Mouse (Mus musculus) heart, adult 2 months (tissue): ENCODE results near the gene Psmg4. TPM values are rescaled to one million over a fixed set of nuclear protein-coding genes. Genes with fewer than 3 reads are reported as not detected.
A peak's percentile ranks its signal among the peaks of the same experiment; 100 is the strongest.

Experiments
- DNase-seq, 2 experiments: peaks; one replicate each; pipeline ENCODE4 v3.0.0; 2021
- H3K27ac ChIP-seq: fragments of 200-600 bp; 2 replicates; pipeline ENCODE4 v1.8.1; 2022
- H3K27me3 ChIP-seq: fragments of 200-500 bp; 2 replicates; pipeline ENCODE4 v1.6.1; 2012; ENCODE audit warnings: mild to moderate bottlenecking, low read length, inconsistent platforms, mixed read lengths; ENCODE audit not compliant: control insufficient read depth, insufficient read depth
- H3K36me3 ChIP-seq: fragments of 200-500 bp; 2 replicates; pipeline ENCODE4 v1.6.1; 2012; ENCODE audit warnings: low read length, inconsistent platforms; ENCODE audit not compliant: control insufficient read depth, insufficient read depth
- H3K4me1 ChIP-seq: fragments of 200-500 bp; 2 replicates; pipeline ENCODE4 v1.6.1; 2011; ENCODE audit warnings: low read length; ENCODE audit not compliant: control insufficient read depth, insufficient read depth
- H3K4me3 ChIP-seq: fragments of 200-600 bp; 2 replicates; pipeline ENCODE4 v1.8.1; 2022
- H3K79me2 ChIP-seq: fragments of 200-500 bp; replicated peaks from 2 replicates; pipeline ENCODE4 v1.6.1; 2012; ENCODE audit warnings: mild to moderate bottlenecking, inconsistent platforms, low read length, moderate library complexity, mixed read lengths; ENCODE audit not compliant: control insufficient read depth, insufficient read depth
- H3K9ac ChIP-seq: fragments of 200-500 bp; 2 replicates; pipeline ENCODE4 v1.6.1; 2012; ENCODE audit warnings: low read depth, mild to moderate bottlenecking, control low read depth, inconsistent platforms, low read length, mixed read lengths
- CTCF ChIP-seq: fragments of 200-600 bp; IDR thresholded peaks from 2 replicates; pipeline ENCODE4 v1.8.1; 2022; ENCODE audit warnings: antibody characterized with exemption, mild to moderate bottlenecking, moderate library complexity
- EP300 ChIP-seq: fragments of 200-500 bp; IDR thresholded peaks from 2 replicates; pipeline ENCODE4 v1.6.1; 2011; ENCODE audit warnings: low read depth, low read length, control low read depth; ENCODE audit not compliant: insufficient read depth
- POLR2A ChIP-seq: fragments of 200-500 bp; IDR thresholded peaks from 2 replicates; pipeline ENCODE4 v1.6.1; 2011; ENCODE audit warnings: mild to moderate bottlenecking, low read depth, low read length, control low read depth; ENCODE audit not compliant: insufficient read depth
- WGBS: fragments of 180-500 bp; shearing (Covaris S2); methylation state at CpG from one replicate; pipeline ENCODE4 v1.1.7; 2018; 5-methylcytosine and 5-hydroxymethylcytosine counted together
- intact Hi-C: fragments of 180-260 bp; cut with DNase I; formaldehyde crosslinking; loops from one replicate; pipeline ENCODE4 v1.15.1; 2025
- long read RNA-seq: library from polyadenylated mRNA; stranded (forward); transcript quantifications from one replicate; pipeline ENCODE4 v2.0.0, GENCODE M21; 2021
- polyA plus RNA-seq: library from polyadenylated mRNA; depleted of rRNA; stranded (reverse); fragments of >200 nt; gene quantifications from 2 replicates; pipeline ENCODE4 v1.2.3, GENCODE M21; 2012; rRNA removed
- total RNA-seq, 2 experiments: library from RNA; stranded (reverse); gene quantifications; 2 replicates each; pipeline ENCODE4 v1.2.3; 2021

The Psmg4 gene
- total RNA-seq, result 10 to 100 TPM; 23.1 to 29.0 TPM
- polyA plus RNA-seq, result 32.2 and 51.2 TPM in 2 replicates
- long read RNA-seq, transcript Psmg4-202 (3 exons, 555 nt), result minor isoform, 15 of 31 reads
- long read RNA-seq, transcript Psmg4-201 (2 exons, 474 nt), result major isoform, 16 of 31 reads
- long read RNA-seq, partial matches to known transcripts, result 0 of 31 reads
- long read RNA-seq, other reads (novel, unspliced or antisense), result 0 of 31 reads

DNA sequence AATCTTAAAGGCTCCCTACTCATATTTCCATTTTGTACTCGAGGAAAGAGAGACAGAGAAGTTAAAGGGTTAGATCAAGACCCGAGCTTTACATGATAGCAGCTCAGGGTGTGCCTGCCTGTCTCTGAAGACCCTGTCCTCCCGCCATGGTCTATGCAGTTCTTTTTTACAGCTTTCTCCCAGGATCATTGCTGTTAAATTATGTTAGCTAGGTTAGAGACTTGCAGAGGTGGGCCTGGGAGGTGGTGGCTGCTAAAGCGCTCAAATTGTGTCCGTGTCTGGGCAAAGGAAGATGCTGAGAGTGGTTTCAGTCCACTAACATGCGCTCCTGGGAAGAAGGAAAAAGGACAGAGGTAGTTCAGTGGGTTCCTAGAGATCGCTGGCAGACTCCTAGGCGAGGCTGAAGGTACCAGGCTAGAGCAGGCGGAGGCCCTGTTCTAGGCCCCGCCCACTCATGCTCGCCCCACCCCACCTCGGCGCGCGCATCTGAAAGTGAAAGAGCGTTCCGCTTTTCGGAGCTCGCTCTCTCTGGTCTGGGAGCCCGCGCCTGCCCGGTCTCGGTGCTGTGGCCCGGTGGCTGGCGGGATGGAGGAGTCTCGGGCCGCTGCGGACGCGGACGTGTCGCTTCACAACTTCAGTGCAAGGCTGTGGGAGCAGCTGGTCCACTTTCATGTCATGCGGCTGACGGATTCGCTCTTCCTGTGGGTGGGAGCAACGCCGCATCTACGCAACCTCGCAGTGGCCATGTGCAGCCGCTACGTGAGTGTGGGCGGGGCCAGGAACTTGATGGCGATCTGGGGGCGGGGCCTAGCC, at the start of gene Psmg4:
Gene Psmg4, plus strand, starts transcription at position 474 of the 813 bp plus-strand sequence.
- Histone ChIP-seq H3K27ac (peak within 1 kb of the TSS; percentile 97), H3K27me3 (no peaks in the 10 kb centered on the region), H3K9ac (peak within 1 kb of the TSS; percentile 81), H3K79me2 (no peaks in the 10 kb centered on the region), H3K4me1 (peaks cover 1% of the 10 kb centered on the region; the same call in 1 of the 2 replicates), H3K4me3 (peak within 1 kb of the TSS; percentile 94), H3K36me3 (no peaks in the 10 kb centered on the region)
- intact Hi-C loops, result no loop called here
- TF ChIP-seq CTCF (no peak), EP300 (no peak; the same call in 1 of the 2 replicates), POLR2A (peak; percentile 79)
- DNase-seq, result peak; percentile 94 to 96
- 3% methylated on average over 44 of the region's 44 CpGs for WGBS

DNA sequence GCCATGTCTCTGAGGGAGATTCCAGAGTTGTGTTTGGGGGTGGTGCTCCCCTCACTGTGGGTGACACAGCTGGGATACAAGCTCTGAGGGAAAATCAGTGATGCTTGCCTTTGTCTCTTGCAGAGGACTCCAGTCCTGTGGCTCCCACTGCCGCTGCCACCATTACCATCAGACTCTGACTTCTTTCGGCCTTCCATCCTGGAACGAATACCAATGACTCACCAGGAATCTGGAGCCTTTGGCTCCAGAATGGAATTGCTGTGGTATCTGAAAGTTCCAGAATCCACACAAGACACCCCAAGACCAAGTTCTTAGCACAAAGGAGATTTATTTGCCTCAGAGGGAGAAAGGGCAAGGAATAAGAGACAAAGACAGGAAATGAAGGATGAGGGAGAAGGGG, 49.7 kb upstream of the Psmg4 start:
- H3K9ac ChIP-seq, result no peak overlapping the region
- no peaks in the 10 kb centered on the region for H3K4me1 ChIP-seq
- intact Hi-C loops, result no loop called here
- WGBS, result 66% methylated on average over 3 of the region's 3 CpGs
- H3K27me3 ChIP-seq, result no peaks in the 10 kb centered on the region
- H3K36me3 ChIP-seq, result no peaks in the 10 kb centered on the region
- TF ChIP-seq EP300 (no peak), POLR2A (no peak), CTCF (no peak)
- no peaks in the 10 kb centered on the region for H3K79me2 ChIP-seq
- peak overlapping the region; percentile 2 for H3K27ac ChIP-seq
- no peak overlapping the region for H3K4me3 ChIP-seq
- DNase-seq, result peak in 1 of 2 experiments; percentile 17

DNA sequence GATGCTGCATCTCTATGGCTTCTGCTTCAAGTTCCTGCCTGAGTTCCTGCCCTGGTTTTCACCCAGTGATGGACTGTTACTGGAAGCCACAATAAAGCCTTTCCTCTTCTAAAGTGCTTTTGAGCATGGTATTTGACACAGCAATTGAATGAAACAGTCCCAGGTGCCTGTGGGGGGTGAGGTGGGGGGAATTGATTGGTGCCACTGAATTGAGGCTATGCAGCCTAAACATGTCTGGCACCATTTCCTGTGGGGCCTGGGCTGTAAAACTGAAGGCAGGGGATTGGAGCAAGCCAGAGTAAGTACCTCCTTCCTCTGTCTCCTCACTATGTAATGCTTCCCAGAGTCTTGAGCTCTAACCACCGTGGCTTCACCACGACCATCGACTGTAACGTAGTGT, 48.1 kb upstream of the Psmg4 start:
- H3K4me3 ChIP-seq, result no peak overlapping the region
- no peak overlapping the region for H3K27ac ChIP-seq
- no peak for TF ChIP-seq EP300
- H3K9ac ChIP-seq, result no peak overlapping the region
- H3K27me3 ChIP-seq, result no peaks in the 10 kb centered on the region
- intact Hi-C loops, result no loop called here
- H3K36me3 ChIP-seq, result no peaks in the 10 kb centered on the region
- no peaks in the 10 kb centered on the region for H3K79me2 ChIP-seq
- peaks cover 2% of the 10 kb centered on the region for H3K4me1 ChIP-seq
- WGBS, result 84% methylated on average over 4 of the region's 4 CpGs
- DNase-seq, result no peak

DNA sequence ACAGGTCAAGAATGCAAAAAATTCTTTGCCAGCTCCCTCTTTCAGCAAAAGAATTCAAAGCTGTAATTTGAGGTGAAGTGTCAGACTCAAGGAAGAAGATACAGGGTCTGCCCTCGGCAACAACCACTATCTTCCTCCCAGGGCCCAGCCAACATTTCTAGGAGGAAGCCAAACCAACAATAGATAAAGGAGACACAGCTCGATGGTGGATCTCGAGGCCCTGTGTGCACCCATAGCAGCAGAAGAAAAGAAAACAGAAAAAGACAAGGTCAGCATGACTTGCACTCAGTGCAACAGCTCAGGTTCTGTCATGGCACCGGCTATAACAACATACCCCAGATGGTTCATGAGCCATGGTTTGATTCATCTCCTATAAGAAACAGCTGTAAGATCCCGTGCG, 46.3 kb upstream of the Psmg4 start:
- Histone ChIP-seq H3K36me3 (no peaks in the 10 kb centered on the region), H3K4me1 (peaks cover 2% of the 10 kb centered on the region), H3K27me3 (no peaks in the 10 kb centered on the region), H3K79me2 (no peaks in the 10 kb centered on the region), H3K9ac (no peak overlapping the region), H3K27ac (no peak overlapping the region), H3K4me3 (no peak overlapping the region)
- DNase-seq, result no peak
- intact Hi-C loops, result no loop called here
- WGBS, result 65% methylated on average over 6 of the region's 6 CpGs
- TF ChIP-seq EP300 (no peak), CTCF (no peak), POLR2A (no peak)

DNA sequence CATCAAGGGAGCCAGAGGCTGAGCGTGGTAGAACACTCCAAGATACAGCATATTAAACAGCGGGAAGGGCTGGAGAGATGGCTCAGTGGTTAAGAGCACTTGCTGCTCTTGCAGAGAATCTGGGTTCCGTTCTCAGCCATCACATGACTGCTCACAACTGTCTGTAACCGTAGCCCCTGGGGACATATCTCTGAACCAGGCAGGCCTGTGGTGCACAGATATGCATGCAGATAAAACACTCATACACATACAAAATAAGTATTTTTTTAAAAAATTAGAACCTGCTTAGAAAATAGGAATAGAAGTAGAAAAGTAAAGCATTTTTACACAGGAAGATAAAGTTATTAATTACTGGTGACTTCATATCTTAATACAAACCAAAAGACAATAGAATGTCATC, 43.9 kb upstream of the Psmg4 start:
- intact Hi-C loops, result no loop called here
- DNase-seq, result no peak
- Histone ChIP-seq H3K4me3 (no peak overlapping the region), H3K79me2 (no peaks in the 10 kb centered on the region), H3K27me3 (no peaks in the 10 kb centered on the region), H3K4me1 (peaks cover 2% of the 10 kb centered on the region), H3K9ac (no peak overlapping the region), H3K27ac (no peak overlapping the region), H3K36me3 (no peaks in the 10 kb centered on the region)
- TF ChIP-seq CTCF (no peak), POLR2A (no peak)
- WGBS, result 41% methylated on average over 4 of the region's 4 CpGs

DNA sequence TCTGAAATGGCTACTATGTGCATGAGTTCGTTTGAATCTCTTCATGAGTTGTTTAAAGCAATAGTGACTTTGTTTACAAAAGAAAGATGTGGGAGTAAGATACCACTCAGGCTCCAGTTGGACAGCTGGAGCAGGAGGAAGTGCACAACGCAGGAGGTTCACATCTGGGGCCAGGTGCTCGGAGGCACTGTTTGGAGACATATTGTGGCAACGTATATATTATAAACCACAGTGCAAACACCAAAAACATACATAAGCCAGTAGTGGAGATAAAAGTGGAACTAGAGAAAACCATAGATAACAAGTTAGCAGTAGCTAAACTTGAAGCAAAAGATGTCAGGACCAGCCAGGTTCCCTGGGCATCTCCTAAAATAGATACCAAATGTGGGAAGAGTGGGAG, 43.4 kb upstream of the Psmg4 start:
- no peak for DNase-seq
- Histone ChIP-seq H3K36me3 (no peaks in the 10 kb centered on the region), H3K9ac (no peak overlapping the region), H3K27ac (no peak overlapping the region), H3K4me3 (no peak overlapping the region), H3K79me2 (no peaks in the 10 kb centered on the region), H3K27me3 (no peaks in the 10 kb centered on the region), H3K4me1 (peaks cover 2% of the 10 kb centered on the region)
- no peak for TF ChIP-seq POLR2A
- no peak for TF ChIP-seq EP300
- no peak for TF ChIP-seq CTCF
- WGBS, result 70% methylated on average over 4 of the region's 4 CpGs
- intact Hi-C loops, result no loop called here
